Mouse (Mus musculus): ENCODE measurements around the gene Ssb.

GRCm38 (mm10) chr2:69837996-69838395 lies 23.4 kb upstream of the Ssb start:
- TF ChIP-seq POLR2A (IDR thresholded peaks at IDR 0.05; ENCODE audit: low read depth, low read length) (no peak), CTCF (IDR thresholded peaks at IDR 0.05; ENCODE audit: extremely low read depth, insufficient read depth, insufficient read length, insufficient replicate concordance) (no peak)
